In the genomic region with DNA sequence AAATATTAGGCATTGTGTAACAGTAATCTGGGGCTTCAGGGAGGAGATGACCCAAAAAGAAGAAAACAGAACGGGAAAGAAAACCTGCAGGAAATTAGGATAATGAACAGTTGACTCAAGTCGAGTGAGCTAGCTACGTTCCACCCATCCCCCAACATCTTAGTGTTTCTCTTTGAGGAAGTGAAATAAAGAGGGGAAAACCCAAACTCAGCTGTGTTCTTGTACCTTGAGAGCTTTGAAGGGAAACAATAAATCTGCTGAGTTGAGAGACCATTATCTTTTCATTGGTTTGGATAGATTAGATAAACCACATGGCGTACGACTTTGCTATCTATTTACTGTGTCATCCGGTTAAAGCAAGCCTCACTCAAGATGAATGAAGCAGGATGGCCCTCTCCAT, we compare ENCODE assay signal across 15 mouse cellular contexts.
DNase-seq lines count a peak whose midpoint lies in the region; ATAC-seq lines count a peak whose summit lies in the region.
"Had no signal": no experiment of that assay in that cellular context is flagged by ENCODE, and none has a peak within 500 bp of the region (broad histone marks: within the 10 kb centered on the region; RNA-seq: fewer than 3 reads in every experiment).

No protein-coding gene starts in this region.

- H3K9me3 ChIP-seq in embryonic facial prominence, embryonic 14.5 days (ENCODE audit: control insufficient read depth, low read length) = no peaks in the 10 kb centered on the region
- no peaks in the 10 kb centered on the region for H3K9me3 ChIP-seq in embryonic facial prominence, embryonic 10.5 days
- H3K9me3 ChIP-seq: embryonic facial prominence, embryonic 15.5 days; heart, embryonic 15.5 days; hindbrain, embryonic 15.5 days had no signal

- H3K9ac ChIP-seq in embryonic facial prominence, embryonic 14.5 days (ENCODE audit: low read depth, low read length) = no peak overlapping the region
- H3K9ac ChIP-seq: embryonic facial prominence, embryonic 15.5 days; forebrain, postnatal 0 days; heart, embryonic 15.5 days; hindbrain, embryonic 15.5 days had no signal

- peak; percentile 18 for DNase-seq in embryonic facial prominence, embryonic 14.5 days (ENCODE audit: low spot score)
- no peak for DNase-seq in embryonic facial prominence, embryonic 10.5 days (ENCODE audit: low spot score)
- DNase-seq in lung, postnatal 25 days (ENCODE audit: low spot score) = peak; percentile 14
- no peak for DNase-seq in lung, postnatal 10 days
- peak; percentile 34 for DNase-seq in T-cell, adult 2 months (ENCODE audit: low spot score)
- DNase-seq in adrenal gland, adult 8-10 months = no peak
- no peak for DNase-seq in adrenal gland, postnatal 25 days
- DNase-seq: cerebellum, adult 9-10 months; forebrain, postnatal 0 days; thymus, postnatal 25 days had no signal

- WGBS in embryonic facial prominence, embryonic 14.5 days = 46% methylated on average over 6 of the region's 6 CpGs
- WGBS in embryonic facial prominence, embryonic 10.5 days = 50% methylated on average over 6 of the region's 6 CpGs

- H3K4me2 ChIP-seq in embryonic facial prominence, embryonic 14.5 days (ENCODE audit: low read depth, low read length) = no peak overlapping the region
- H3K4me2 ChIP-seq: embryonic facial prominence, embryonic 15.5 days; heart, embryonic 15.5 days; hindbrain, embryonic 15.5 days had no signal

- H3K27me3 ChIP-seq in embryonic facial prominence, embryonic 14.5 days (replicated peaks; ENCODE audit: control insufficient read depth, insufficient read depth, low read length) = no peaks in the 10 kb centered on the region
- H3K27me3 ChIP-seq in embryonic facial prominence, embryonic 10.5 days (replicated peaks; ENCODE audit: low read depth, poor library complexity, severe bottlenecking) = no peaks in the 10 kb centered on the region
- H3K27me3 ChIP-seq: embryonic facial prominence, embryonic 15.5 days; heart, embryonic 15.5 days; hindbrain, embryonic 15.5 days had no signal

- H3K4me3 ChIP-seq in embryonic facial prominence, embryonic 14.5 days (ENCODE audit: low read depth, low read length) = no peak overlapping the region
- H3K4me3 ChIP-seq in embryonic facial prominence, embryonic 10.5 days = no peak overlapping the region
- H3K4me3 ChIP-seq: embryonic facial prominence, embryonic 15.5 days; heart, embryonic 15.5 days; hindbrain, embryonic 15.5 days had no signal

- no peaks in the 10 kb centered on the region for H3K36me3 ChIP-seq in embryonic facial prominence, embryonic 14.5 days (ENCODE audit: control insufficient read depth, insufficient read depth, low read length)
- H3K36me3 ChIP-seq in embryonic facial prominence, embryonic 10.5 days (replicated peaks) = no peaks in the 10 kb centered on the region
- H3K36me3 ChIP-seq: embryonic facial prominence, embryonic 15.5 days; heart, embryonic 15.5 days; hindbrain, embryonic 15.5 days had no signal

- no peak for ATAC-seq in embryonic facial prominence, embryonic 14.5 days (ENCODE audit: low read depth)
- peak; percentile 74 for ATAC-seq in megakaryocyte progenitor cell, adult 5-6 weeks (replicated peaks; ENCODE audit: poor library complexity)
- ATAC-seq: forebrain, postnatal 0 days had no signal

- H3K27ac ChIP-seq in embryonic facial prominence, embryonic 14.5 days (replicated peaks; ENCODE audit: low read depth, low read length) = no peak overlapping the region
- H3K27ac ChIP-seq in embryonic facial prominence, embryonic 10.5 days (replicated peaks) = no peak overlapping the region
- H3K27ac ChIP-seq: embryonic facial prominence, embryonic 15.5 days; heart, embryonic 15.5 days; hindbrain, embryonic 15.5 days; macrophage had no signal

- H3K4me1 ChIP-seq in embryonic facial prominence, embryonic 14.5 days (ENCODE audit: control insufficient read depth, insufficient read depth, low read length) = no peaks in the 10 kb centered on the region; the same call in 1 of the 2 replicates
- H3K4me1 ChIP-seq in embryonic facial prominence, embryonic 10.5 days = peaks cover 6% of the 10 kb centered on the region; the same call in 1 of the 2 replicates
- H3K4me1 ChIP-seq: hindbrain, embryonic 15.5 days had no signal

Comparison
In these comparisons a context has a peak if more than half of its experiments do, and no peak if none do; other contexts are left out.
1. DNase-seq: peak in embryonic facial prominence, embryonic 14.5 days (single experiment), lung, postnatal 25 days (single experiment) and T-cell, adult 2 months (single experiment); none in embryonic facial prominence, embryonic 10.5 days (single experiment), lung, postnatal 10 days (single experiment), adrenal gland, adult 8-10 months (single experiment) and adrenal gland, postnatal 25 days (single experiment).